Mouse (Mus musculus) megakaryocyte, embryonic 14.5 days (primary cell): ENCODE measurements around the gene Aff3.

Source experiments
- FLI1 ChIP-seq: IDR thresholded peaks from 2 replicates; pipeline ENCODE4 v1.6.1; 2012; ENCODE audit warnings: low read length, inconsistent platforms, mixed read lengths
- GATA1 ChIP-seq: IDR thresholded peaks from 3 replicates; pipeline ENCODE4 v1.6.1; 2012; ENCODE audit warnings: mixed read lengths, low read length, inconsistent platforms, borderline replicate concordance

DNA sequence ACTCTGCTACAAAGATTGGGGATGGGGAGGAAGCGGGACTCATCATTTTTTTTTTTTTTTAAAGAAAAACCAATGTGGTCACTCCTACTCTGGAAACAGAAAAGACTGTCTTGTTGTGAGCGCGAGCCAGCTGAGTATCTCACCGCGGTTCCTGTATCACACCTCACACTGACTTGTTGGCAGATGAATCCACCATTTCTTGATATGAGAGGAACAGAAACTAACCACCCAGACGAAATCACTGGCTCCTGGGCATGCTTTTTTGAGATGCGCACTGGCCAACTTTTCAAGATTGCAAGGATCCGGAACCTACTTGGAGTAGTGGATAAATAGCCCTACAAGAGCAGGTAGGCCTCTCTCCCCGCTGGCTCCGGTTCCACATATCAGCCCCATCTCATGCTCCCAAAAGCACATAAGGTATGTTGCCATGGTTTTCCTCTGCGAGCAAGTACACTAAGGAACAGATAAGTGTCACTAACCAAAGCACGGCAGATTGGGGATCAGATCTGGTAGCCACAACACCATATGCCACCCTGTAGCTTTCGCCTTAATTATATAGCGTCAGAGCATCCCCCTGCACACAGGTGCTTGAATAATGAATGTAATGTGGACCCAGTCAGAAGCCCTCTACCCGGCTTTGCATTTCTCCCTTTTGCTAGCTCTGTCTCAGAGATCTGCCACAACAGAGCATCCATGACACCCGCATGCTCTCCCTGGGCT lies 32.1 kb downstream of the Aff3 start:
- no peak for TF ChIP-seq GATA1
- no peak for TF ChIP-seq FLI1
